Mouse (Mus musculus): ENCODE measurements around the gene Rhov.

- TF ChIP-seq POLR2A (IDR thresholded peaks at IDR 0.05; ENCODE audit: insufficient read length, low read depth) (no peak), MAX (IDR thresholded peaks at IDR 0.05; ENCODE audit: low read depth) (no peak), E2F4 (IDR thresholded peaks at IDR 0.05; ENCODE audit: insufficient read depth) (no peak), USF1 (IDR thresholded peaks at IDR 0.05; ENCODE audit: low read depth) (no peak), MYOG (IDR thresholded peaks at IDR 0.05; ENCODE audit: control insufficient read depth in 1 of 3, insufficient read depth in 1 of 3, insufficient read length in 2 of 3, low read depth in 2 of 3) (no peak)
Observed at GRCm38 (mm10) chr2:119277810-119278209, 6.7 kb upstream of the Rhov start.
